7 mouse cellular contexts compared by ENCODE assay signal in genomic region chr1:191277549-191278059, GRCm38 (mm10). TPM values are rescaled to one million over a fixed set of nuclear protein-coding genes. Genes with fewer than 3 reads are reported as not detected.
A peak's percentile ranks its signal among the peaks of the same experiment; 100 is the strongest.
DNase-seq lines count a peak whose midpoint lies in the region; ATAC-seq and TF ChIP-seq lines count a peak whose summit lies in the region.

No protein-coding gene starts in this region.

- peak; percentile 46 for ATAC-seq in kidney, postnatal 0 days (replicated peaks; ENCODE audit: low FRiP score, low read depth)
- no peak for ATAC-seq in forebrain, embryonic 15.5 days (replicated peaks)

- no peaks in the 10 kb centered on the region for H3K36me3 ChIP-seq in kidney, postnatal 0 days (ENCODE audit: insufficient read depth, low read length)
- H3K36me3 ChIP-seq in forebrain, embryonic 10.5 days (replicated peaks), result no peaks in the 10 kb centered on the region
- H3K36me3 ChIP-seq in forebrain, embryonic 15.5 days, result no peaks in the 10 kb centered on the region

- DNase-seq in A20 (ENCODE audit: low read depth, low spot score), result peak; percentile 87
- peak; percentile 77 for DNase-seq in Muller cell, postnatal 12 days (ENCODE audit: inconsistent ontology term)
- no peak for DNase-seq in kidney, postnatal 0 days (ENCODE audit: low spot score)
- peak; percentile 93 for DNase-seq in lung, postnatal 36 days
- DNase-seq in layer of hippocampus, postnatal 14 days (ENCODE audit: low spot score in 2 of 2), result no peak
- DNase-seq in forebrain, embryonic 10.5 days (ENCODE audit: extremely low spot score, low spot score), result no peak

- H3K9ac ChIP-seq in kidney, postnatal 0 days (ENCODE audit: low read depth, low read length), result no peak overlapping the region
- H3K9ac ChIP-seq in forebrain, embryonic 15.5 days (replicated peaks), result no peak overlapping the region

- H3K4me3 ChIP-seq in kidney, postnatal 0 days (replicated peaks; ENCODE audit: low read depth, low read length), result no peak overlapping the region
- no peak overlapping the region for H3K4me3 ChIP-seq in forebrain, embryonic 10.5 days
- no peak overlapping the region for H3K4me3 ChIP-seq in forebrain, embryonic 15.5 days

- no peak overlapping the region for H3K27ac ChIP-seq in kidney, postnatal 0 days
- H3K27ac ChIP-seq in forebrain, embryonic 10.5 days, result no peak overlapping the region
- no peak overlapping the region for H3K27ac ChIP-seq in forebrain, embryonic 15.5 days (replicated peaks)

- H3K4me1 ChIP-seq in kidney, postnatal 0 days (replicated peaks; ENCODE audit: insufficient read depth, low read length), result no peaks in the 10 kb centered on the region
- H3K4me1 ChIP-seq in forebrain, embryonic 10.5 days, result peaks cover 23% of the 10 kb centered on the region
- no peaks in the 10 kb centered on the region for H3K4me1 ChIP-seq in forebrain, embryonic 15.5 days

- no peaks in the 10 kb centered on the region for H3K27me3 ChIP-seq in kidney, postnatal 0 days (ENCODE audit: insufficient read depth, low read length)
- H3K27me3 ChIP-seq in forebrain, embryonic 10.5 days (ENCODE audit: poor library complexity, severe bottlenecking), result no peaks in the 10 kb centered on the region
- no peaks in the 10 kb centered on the region for H3K27me3 ChIP-seq in forebrain, embryonic 15.5 days

- no peak for TF ChIP-seq CTCF in kidney, postnatal 0 days (IDR thresholded peaks at IDR 0.05; ENCODE audit: low read depth)

- no peaks in the 10 kb centered on the region for H3K9me3 ChIP-seq in kidney, postnatal 0 days (replicated peaks; ENCODE audit: low read length)
- H3K9me3 ChIP-seq in forebrain, embryonic 10.5 days, result no peaks in the 10 kb centered on the region
- no peaks in the 10 kb centered on the region for H3K9me3 ChIP-seq in forebrain, embryonic 15.5 days

- H3K4me2 ChIP-seq in kidney, postnatal 0 days (ENCODE audit: low read length), result no peak overlapping the region
- no peak overlapping the region for H3K4me2 ChIP-seq in forebrain, embryonic 15.5 days (replicated peaks)

- 75% methylated on average over 14 of the region's 14 CpGs for WGBS in kidney, postnatal 0 days
- WGBS in forebrain, embryonic 10.5 days, result 85% methylated on average over 14 of the region's 14 CpGs
- 78% methylated on average over 14 of the region's 14 CpGs for WGBS in forebrain, embryonic 15.5 days

RNA-seq across cellular contexts. Expression of gene Nenf, which starts 40.4 kb away (rescaled TPM):
- polyA plus RNA-seq in kidney, postnatal 0 days (2015; fragmentation: Nextera tagmentation; extraction: Ambion mirVana), result 140 and 144 TPM in 2 replicates
- total RNA-seq in layer of hippocampus, postnatal 14 days (2021), result 10 to 100 TPM; 64.7 to 67.4 TPM
- 49.9 and 51.9 TPM in 2 replicates for polyA plus RNA-seq in forebrain, embryonic 10.5 days (2016; fragmentation: Nextera tagmentation; extraction: Ambion mirVana)
- 100 and 106 TPM in 2 replicates for polyA plus RNA-seq in forebrain, embryonic 15.5 days (2015; fragmentation: Nextera tagmentation; extraction: Ambion mirVana)

RNA-seq across cellular contexts. Expression of gene Tmem206, which starts 48.1 kb away (rescaled TPM):
- polyA plus RNA-seq in kidney, postnatal 0 days (2015; fragmentation: Nextera tagmentation; extraction: Ambion mirVana), result 19.7 and 24.5 TPM in 2 replicates
- 10 to 100 TPM in 1 of 2 experiments, 1 to 10 TPM in 1; 9.3 to 11.4 TPM for total RNA-seq in layer of hippocampus, postnatal 14 days (2021)
- polyA plus RNA-seq in forebrain, embryonic 10.5 days (2016; fragmentation: Nextera tagmentation; extraction: Ambion mirVana), result 25.6 and 29.5 TPM in 2 replicates
- 53.1 and 54.0 TPM in 2 replicates for polyA plus RNA-seq in forebrain, embryonic 15.5 days (2015; fragmentation: Nextera tagmentation; extraction: Ambion mirVana)

RNA-seq across cellular contexts. Expression of gene Atf3, which starts 59.8 kb away (rescaled TPM):
- polyA plus RNA-seq in kidney, postnatal 0 days (2015; fragmentation: Nextera tagmentation; extraction: Ambion mirVana), result 3.2 and 4.0 TPM in 2 replicates
- total RNA-seq in layer of hippocampus, postnatal 14 days (2021), result under 1 TPM; 0.79 to 0.90 TPM
- polyA plus RNA-seq in forebrain, embryonic 10.5 days (2016; fragmentation: Nextera tagmentation; extraction: Ambion mirVana), result 2.9 and 3.4 TPM in 2 replicates
- polyA plus RNA-seq in forebrain, embryonic 15.5 days (2015; fragmentation: Nextera tagmentation; extraction: Ambion mirVana), result 1.1 and 1.5 TPM in 2 replicates

Comparison
In these comparisons a context has a peak if more than half of its experiments do, and no peak if none do; other contexts are left out.
1. DNase-seq: peak in A20 (single experiment), Muller cell, postnatal 12 days (single experiment) and lung, postnatal 36 days (single experiment); none in kidney, postnatal 0 days (single experiment), layer of hippocampus, postnatal 14 days (0 of 2) and forebrain, embryonic 10.5 days (single experiment).